Mouse (Mus musculus) neural tube, embryonic 11.5 days (tissue): ENCODE data around the gene Cux2. TPM values are rescaled to one million over a fixed set of nuclear protein-coding genes. Genes with fewer than 3 reads are reported as not detected.

ENCODE experiments used
- ATAC-seq: fragments of 200-750 bp; cut with Nextera tagmentation; 2 replicates; pipeline ENCODE4 v1.8.0; 2017; ENCODE audit warnings: moderate number of reproducible peaks, mild to moderate bottlenecking, moderate TSS enrichment, moderate library complexity; ENCODE audit not compliant: insufficient read depth, low FRiP score, low TSS enrichment
- DNase-seq: peaks from one replicate; pipeline ENCODE4 v3.0.0-alpha.2; 2015; ENCODE audit warnings: low spot score
- H3K27ac ChIP-seq: fragments of 300-500 bp; sonication (generic); 2 replicates; pipeline ENCODE4 v1.5.1; 2014; ENCODE audit warnings: low read depth, mild to moderate bottlenecking, low read length
- H3K27me3 ChIP-seq: fragments of 300-500 bp; sonication (generic); 2 replicates; pipeline ENCODE4 v1.6.1; 2014; ENCODE audit warnings: mild to moderate bottlenecking, low read length, mixed read lengths; ENCODE audit not compliant: control insufficient read depth, insufficient read depth
- H3K36me3 ChIP-seq: fragments of 300-500 bp; sonication (generic); 2 replicates; pipeline ENCODE4 v1.6.1; 2014; ENCODE audit warnings: mild to moderate bottlenecking, low read length, moderate library complexity, mixed read lengths; ENCODE audit not compliant: control insufficient read depth, insufficient read depth
- H3K4me1 ChIP-seq: fragments of 300-500 bp; sonication (generic); 2 replicates; pipeline ENCODE4 v1.6.1; 2014; ENCODE audit warnings: low read length, mixed read lengths; ENCODE audit not compliant: control insufficient read depth, insufficient read depth
- H3K4me2 ChIP-seq: fragments of 300-500 bp; sonication (generic); 2 replicates; pipeline ENCODE4 v1.6.1; 2014; ENCODE audit warnings: low read depth, mild to moderate bottlenecking, moderate library complexity
- H3K4me3 ChIP-seq: fragments of 300-500 bp; sonication (generic); 2 replicates; pipeline ENCODE4 v1.5.1; 2014; ENCODE audit warnings: low read depth, low read length
- H3K9ac ChIP-seq: fragments of 300-500 bp; sonication (generic); 2 replicates; pipeline ENCODE4 v1.6.1; 2014; ENCODE audit warnings: mild to moderate bottlenecking, low read length
- H3K9me3 ChIP-seq: fragments of 300-500 bp; sonication (generic); 2 replicates; pipeline ENCODE4 v1.6.1; 2016; ENCODE audit warnings: low read length; ENCODE audit not compliant: control insufficient read depth
- WGBS: fragments of 180-500 bp; shearing (Covaris S2); extraction: QIAGEN DNeasy Blood & Tissue Kit; methylation state at CpG from one replicate; pipeline ENCODE4 v1.1.7; 2014; 5-methylcytosine and 5-hydroxymethylcytosine counted together
- polyA plus RNA-seq: library from polyadenylated mRNA; unstranded; fragments of >200 nt; fragmentation: Nextera tagmentation; extraction: Ambion mirVana; gene quantifications from 2 replicates; pipeline ENCODE4 v1.2.1, GENCODE M21; 2014

The Cux2 gene
- polyA plus RNA-seq, 1 experiment from 2014 or later = 12.7 TPM

DNA sequence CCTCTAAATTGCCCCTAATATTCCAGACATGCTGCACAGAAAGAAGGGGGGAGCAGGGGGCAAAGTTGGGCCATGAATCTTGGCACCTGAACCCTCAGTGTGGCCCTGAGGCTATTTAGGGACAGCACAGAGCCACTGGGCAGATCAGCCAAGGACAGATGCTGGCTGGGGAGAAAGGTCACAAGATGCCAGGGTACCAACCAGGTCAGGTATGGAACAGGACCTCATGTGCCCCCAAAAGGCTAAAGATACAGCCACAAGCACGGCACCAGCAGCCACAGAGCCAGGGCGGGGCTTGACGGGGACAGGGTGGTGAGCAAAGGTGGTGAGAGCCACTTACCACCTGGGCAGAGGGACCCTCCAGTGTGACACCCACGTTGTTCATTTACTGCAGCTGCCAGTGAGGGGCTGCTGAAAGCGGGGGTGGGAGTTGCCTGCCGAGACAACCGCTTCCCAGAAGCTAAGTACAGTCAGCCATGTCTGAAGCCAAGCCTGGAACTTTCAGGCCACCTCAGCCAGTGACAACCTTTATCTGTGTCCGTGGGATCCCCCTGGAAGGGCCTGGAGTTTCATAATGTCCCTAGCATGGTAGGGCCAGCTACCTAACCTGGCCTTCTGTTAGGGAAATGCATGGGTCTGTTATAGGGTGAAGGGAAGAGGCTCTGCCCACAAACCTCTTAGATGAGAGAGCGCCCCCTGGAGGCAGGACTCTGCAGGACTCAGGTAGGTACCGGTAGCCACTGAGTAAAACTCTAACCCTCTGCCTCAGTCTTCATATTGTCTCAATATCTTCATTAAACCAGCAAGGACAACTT lies 50.7 kb downstream of the Cux2 start:
- no peak for ATAC-seq

DNA sequence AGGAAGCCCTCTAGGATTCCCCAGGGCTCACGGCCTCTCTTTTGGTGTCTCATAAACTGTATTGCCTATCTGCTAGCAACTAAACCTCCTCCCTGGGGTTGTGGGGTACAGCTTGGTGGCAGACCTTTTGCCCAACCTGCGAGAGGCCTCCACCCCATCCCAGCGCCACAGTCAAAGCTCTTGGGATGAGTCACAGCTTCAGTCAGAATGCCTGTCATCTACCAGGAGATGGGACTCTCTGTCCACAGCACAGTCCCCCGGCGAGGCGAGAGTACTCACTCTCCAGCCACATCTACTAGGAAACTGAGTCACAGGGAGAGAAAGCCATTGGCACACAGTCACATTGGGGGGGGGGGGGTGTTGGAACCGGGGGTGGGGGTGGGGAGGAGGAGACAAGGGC lies 51.6 kb downstream of the Cux2 start:
- Histone ChIP-seq H3K36me3 (no peaks in the 10 kb centered on the region), H3K27me3 (no peaks in the 10 kb centered on the region), H3K4me2 (no peak overlapping the region), H3K9me3 (no peaks in the 10 kb centered on the region), H3K4me3 (no peak overlapping the region), H3K4me1 (peaks cover 6% of the 10 kb centered on the region; the same call in 1 of the 2 replicates), H3K27ac (no peak overlapping the region), H3K9ac (no peak overlapping the region)
- 81% methylated on average over 7 of the region's 7 CpGs for WGBS
- DNase-seq = no peak
- ATAC-seq = no peak

More for the DNA sequence above, 50.7 kb downstream of the Cux2 start:
- peak; percentile 73 for DNase-seq
- Histone ChIP-seq H3K36me3 (no peaks in the 10 kb centered on the region), H3K9me3 (no peaks in the 10 kb centered on the region), H3K4me1 (peaks cover 6% of the 10 kb centered on the region; the same call in 1 of the 2 replicates), H3K4me2 (no peak overlapping the region), H3K4me3 (no peak overlapping the region), H3K27ac (no peak overlapping the region), H3K27me3 (no peaks in the 10 kb centered on the region), H3K9ac (no peak overlapping the region)
- WGBS = 56% methylated on average over 10 of the region's 10 CpGs

DNA sequence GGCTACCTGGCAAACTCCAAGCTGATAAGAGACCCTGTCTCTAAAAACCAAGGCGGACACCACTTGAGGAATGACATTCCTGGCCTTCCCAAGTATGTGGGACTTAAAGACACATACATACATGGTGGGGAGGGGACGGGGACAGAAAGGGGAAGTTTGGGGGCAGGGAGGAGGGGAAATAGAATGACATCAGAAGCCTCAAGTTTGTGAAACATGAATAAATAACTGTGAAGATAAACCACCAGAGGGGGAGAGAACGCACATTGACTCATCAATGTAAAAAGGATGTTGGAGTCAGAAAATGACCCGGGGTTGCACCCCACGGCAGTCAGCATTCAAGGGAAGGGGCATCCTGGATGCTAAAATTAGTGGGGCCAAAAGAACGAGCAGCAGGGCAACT lies 53.2 kb downstream of the Cux2 start:
- no peak overlapping the region for H3K9ac ChIP-seq

DNA sequence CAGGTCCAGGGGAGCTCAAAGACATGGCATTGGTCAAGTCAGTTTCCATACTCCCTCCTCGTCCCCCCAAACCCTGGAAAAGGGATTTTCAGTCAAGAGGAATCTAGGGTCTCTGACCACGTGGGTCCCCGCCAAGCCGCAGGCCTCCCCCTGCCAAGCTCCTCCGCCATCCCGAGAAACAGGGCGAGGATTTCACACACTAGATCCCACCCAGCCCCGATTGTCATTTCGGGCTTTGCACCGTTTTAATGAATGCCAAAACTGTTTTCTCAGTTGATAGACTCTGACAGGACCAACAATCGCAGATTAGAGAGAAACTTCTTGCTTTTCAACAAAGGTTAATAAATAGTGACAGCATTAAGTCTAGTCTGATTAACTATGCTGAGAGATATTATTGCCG lies 55.1 kb downstream of the Cux2 start:
- 83% methylated on average over 12 of the region's 12 CpGs for WGBS
- DNase-seq (no peak), ATAC-seq (no peak)
- Histone ChIP-seq H3K9ac (no peak overlapping the region), H3K27me3 (no peaks in the 10 kb centered on the region), H3K9me3 (no peaks in the 10 kb centered on the region), H3K27ac (no peak overlapping the region), H3K4me3 (no peak overlapping the region), H3K36me3 (no peaks in the 10 kb centered on the region), H3K4me1 (peaks cover 26% of the 10 kb centered on the region), H3K4me2 (no peak overlapping the region)

More for the DNA sequence above, 53.2 kb downstream of the Cux2 start:
- H3K4me1 ChIP-seq = peaks cover 11% of the 10 kb centered on the region
- no peaks in the 10 kb centered on the region for H3K9me3 ChIP-seq
- no peaks in the 10 kb centered on the region for H3K36me3 ChIP-seq
- H3K4me3 ChIP-seq = no peak overlapping the region
- H3K27me3 ChIP-seq = no peaks in the 10 kb centered on the region
- 81% methylated on average over 6 of the region's 6 CpGs for WGBS
- DNase-seq = no peak
- no peak for ATAC-seq
- no peak overlapping the region for H3K27ac ChIP-seq
- H3K4me2 ChIP-seq = no peak overlapping the region

DNA sequence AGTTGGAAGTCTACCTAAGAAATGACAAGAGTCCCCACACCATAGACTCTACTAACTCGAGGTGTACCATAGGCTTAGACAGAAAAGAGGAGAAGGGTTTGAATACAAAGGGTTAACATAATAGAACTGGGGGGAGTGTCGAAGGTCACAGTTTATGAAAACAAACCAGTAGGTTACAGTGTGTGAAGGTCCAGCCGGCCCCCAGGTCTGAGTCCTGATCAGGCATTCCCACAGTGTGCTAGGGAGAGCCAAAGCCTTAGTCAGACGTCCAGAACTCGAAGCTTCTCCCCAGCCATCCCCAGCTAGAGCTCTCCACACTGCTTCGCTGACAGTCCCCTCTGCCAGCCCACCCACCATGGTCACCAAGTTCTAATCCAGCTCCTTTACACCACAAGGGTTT lies 58.0 kb downstream of the Cux2 start:
- ATAC-seq (no peak), DNase-seq (no peak)
- no peaks in the 10 kb centered on the region for H3K27me3 ChIP-seq
- H3K36me3 ChIP-seq = no peaks in the 10 kb centered on the region
- H3K9me3 ChIP-seq = no peaks in the 10 kb centered on the region
- no peak overlapping the region for H3K9ac ChIP-seq
- H3K4me3 ChIP-seq = no peak overlapping the region
- H3K4me2 ChIP-seq = no peak overlapping the region
- no peak overlapping the region for H3K27ac ChIP-seq
- 51% methylated on average over 6 of the region's 6 CpGs for WGBS
- peaks cover 20% of the 10 kb centered on the region for H3K4me1 ChIP-seq

DNA sequence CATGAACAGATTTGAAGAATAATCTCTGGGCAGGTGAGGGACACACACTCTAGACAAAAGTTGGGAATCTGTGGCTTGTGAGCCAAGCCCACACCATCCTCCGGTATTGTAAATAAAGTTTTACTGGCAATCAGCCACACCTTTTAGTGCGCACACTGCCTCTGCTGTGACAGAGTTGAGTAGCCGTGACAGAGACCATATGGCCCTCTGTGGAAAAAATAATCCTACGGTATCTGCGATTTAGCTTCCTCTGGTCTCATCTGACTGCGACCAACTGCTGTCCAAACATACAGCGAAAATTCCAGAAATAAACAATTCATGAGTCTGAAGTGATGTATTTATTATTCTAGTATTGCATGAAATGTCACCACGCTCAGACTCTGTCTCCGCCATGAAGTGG lies 64.0 kb downstream of the Cux2 start:
- H3K4me2 ChIP-seq = no peak overlapping the region
- ATAC-seq (no peak), DNase-seq (no peak)
- WGBS = 89% methylated on average over 9 of the region's 9 CpGs
- H3K27me3 ChIP-seq = no peaks in the 10 kb centered on the region
- H3K4me3 ChIP-seq = no peak overlapping the region
- H3K27ac ChIP-seq = no peak overlapping the region
- H3K36me3 ChIP-seq = no peaks in the 10 kb centered on the region
- H3K4me1 ChIP-seq = peaks cover 20% of the 10 kb centered on the region
- no peak overlapping the region for H3K9ac ChIP-seq
- H3K9me3 ChIP-seq = no peaks in the 10 kb centered on the region

DNA sequence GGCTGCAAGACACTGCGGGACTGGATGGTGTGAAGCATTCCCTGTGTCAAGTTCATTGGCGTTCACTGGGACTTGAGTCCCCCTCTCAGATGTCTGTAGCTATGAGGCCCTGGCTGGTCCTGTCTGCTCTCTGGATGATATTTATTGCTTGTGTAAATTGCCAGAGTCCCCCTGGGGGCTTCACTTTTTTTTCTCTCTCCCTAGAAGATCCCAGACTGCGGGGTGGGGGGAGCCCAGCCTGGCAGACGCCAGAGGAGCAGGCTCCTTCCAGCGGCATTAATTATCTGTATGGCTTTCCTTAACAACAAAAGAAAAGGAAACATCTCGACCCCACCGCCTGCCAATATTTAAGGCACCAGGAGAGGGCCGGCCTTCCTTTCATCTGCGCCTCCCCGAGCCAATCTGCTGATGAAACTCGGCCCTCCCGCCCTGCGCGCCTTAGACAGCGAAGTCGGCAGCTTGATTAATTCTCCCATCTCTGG lies 68.2 kb downstream of the Cux2 start:
- ATAC-seq = peak; percentile 73
- peak overlapping the region; percentile 7; the same call in 1 of the 2 replicates for H3K4me2 ChIP-seq
- H3K4me3 ChIP-seq = no peak overlapping the region
- peak overlapping the region; percentile 50 for H3K27ac ChIP-seq
- no peaks in the 10 kb centered on the region for H3K9me3 ChIP-seq
- DNase-seq = peak; percentile 81
- H3K4me1 ChIP-seq = peaks cover 12% of the 10 kb centered on the region
- H3K9ac ChIP-seq = no peak overlapping the region
- no peaks in the 10 kb centered on the region; the same call in 1 of the 2 replicates for H3K36me3 ChIP-seq
- no peaks in the 10 kb centered on the region for H3K27me3 ChIP-seq
- WGBS = 6% methylated on average over 16 of the region's 16 CpGs

DNA sequence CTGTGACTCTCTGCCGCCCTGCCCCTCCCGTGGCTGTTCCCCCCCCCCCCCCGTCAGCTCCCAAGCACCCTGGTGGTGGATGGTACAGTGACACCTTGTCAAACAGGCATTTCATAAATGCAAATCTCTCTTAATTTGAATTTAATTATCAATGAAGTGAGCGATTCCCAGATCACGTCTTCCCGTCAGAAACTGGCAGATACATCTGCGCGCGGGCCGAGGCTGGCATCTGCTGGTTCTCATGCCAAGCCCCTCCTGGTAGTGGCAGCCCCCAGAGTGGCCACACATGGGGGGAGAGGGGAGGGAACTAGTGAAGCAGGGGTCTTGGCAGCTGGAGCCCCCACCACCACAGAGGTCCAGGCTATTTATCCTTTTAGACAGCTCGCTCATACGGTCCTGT lies 73.6 kb downstream of the Cux2 start:
- ATAC-seq (no peak), DNase-seq (no peak)
- no peak overlapping the region for H3K4me3 ChIP-seq
- no peaks in the 10 kb centered on the region for H3K27me3 ChIP-seq
- peaks cover 19% of the 10 kb centered on the region for H3K4me1 ChIP-seq
- H3K4me2 ChIP-seq = no peak overlapping the region
- 93% methylated on average over 11 of the region's 12 CpGs for WGBS
- H3K9me3 ChIP-seq = no peaks in the 10 kb centered on the region
- no peak overlapping the region for H3K9ac ChIP-seq
- H3K36me3 ChIP-seq = no peaks in the 10 kb centered on the region; the same call in 1 of the 2 replicates
- H3K27ac ChIP-seq = no peak overlapping the region

DNA sequence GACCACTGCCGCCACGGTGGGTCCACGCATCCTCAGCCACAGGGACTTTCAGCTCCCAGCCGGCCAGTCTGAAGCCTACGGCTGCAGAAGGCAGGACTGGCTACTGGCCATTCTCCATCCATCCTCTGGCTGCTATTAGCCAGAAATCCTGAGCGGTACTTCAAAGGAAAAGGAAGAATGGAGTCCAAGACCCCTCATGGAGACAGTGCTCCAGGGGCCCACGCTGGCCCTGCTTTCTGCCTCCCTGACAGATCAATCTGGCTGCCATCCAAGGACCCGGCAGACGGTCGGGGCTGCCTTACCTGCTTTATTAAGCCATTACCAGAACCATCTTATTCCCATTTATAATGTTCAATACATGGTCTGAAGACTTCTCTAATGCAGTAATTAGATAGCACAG lies 76.4 kb downstream of the Cux2 start:
- Histone ChIP-seq H3K4me2 (no peak overlapping the region), H3K9ac (no peak overlapping the region), H3K27ac (peak overlapping the region; percentile 65; the same call in 1 of the 2 replicates)

More for the DNA sequence above, 76.4 kb downstream of the Cux2 start:
- DNase-seq (peak; percentile 42), ATAC-seq (0 out of 2 replicates have a peak, but pooled peaks have one; percentile 8)
- no peak overlapping the region for H3K4me3 ChIP-seq
- 27% methylated on average over 10 of the region's 10 CpGs for WGBS
- no peaks in the 10 kb centered on the region for H3K36me3 ChIP-seq
- no peaks in the 10 kb centered on the region for H3K9me3 ChIP-seq
- H3K27me3 ChIP-seq = no peaks in the 10 kb centered on the region
- H3K4me1 ChIP-seq = peaks cover 21% of the 10 kb centered on the region
